Mouse (Mus musculus): ENCODE data around the gene 9530077C05Rik. TPM values are rescaled to one million over a fixed set of nuclear protein-coding genes. Genes with fewer than 3 reads are reported as not detected.
"Not testable (repeated sequence)": the region's sequence is repeated elsewhere in the genome, so short reads cannot be mapped to it uniquely, and the experiment has no call there.

9530077C05Rik gene
- polyA plus RNA-seq, 1 experiment from 2014 or later = 4.8 TPM

GRCm38 (mm10) chr9:22394725-22395124, 16.6 kb upstream of the 9530077C05Rik start:
- H3K4me3 ChIP-seq = no peak overlapping the region
- no peak overlapping the region for H3K4me2 ChIP-seq (replicated peaks)
- no peak overlapping the region for H3K27ac ChIP-seq
- no peak for ATAC-seq (ENCODE audit: insufficient number of reproducible peaks, insufficient read depth, low FRiP score, low TSS enrichment)
- 91% methylated on average over 2 of the region's 2 CpGs for WGBS
- no peak overlapping the region for H3K9ac ChIP-seq
- H3K36me3 ChIP-seq = no peaks in the 10 kb centered on the region
- H3K9me3 ChIP-seq = no peaks in the 10 kb centered on the region
- no peaks in the 10 kb centered on the region for H3K27me3 ChIP-seq
- no peaks in the 10 kb centered on the region for H3K4me1 ChIP-seq

DNA sequence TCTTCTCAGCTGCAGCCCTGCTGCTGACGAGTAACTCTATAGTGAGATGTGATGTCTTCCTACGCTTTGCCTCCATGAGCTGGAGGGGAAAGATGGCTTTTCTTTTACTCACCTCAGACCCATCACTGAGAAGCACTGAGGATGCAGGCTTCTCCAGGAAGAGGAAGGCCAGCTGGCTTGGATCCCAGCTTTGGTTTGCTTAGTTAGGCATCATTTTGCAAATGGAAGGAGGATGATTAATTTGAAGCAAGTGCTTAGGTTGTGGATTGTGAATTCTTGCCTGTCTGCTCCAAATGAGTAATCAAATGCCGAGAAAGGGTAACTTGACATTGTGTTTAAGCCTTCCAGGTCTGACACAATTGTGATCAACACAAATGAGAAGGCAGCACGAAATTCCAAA, 12.3 kb upstream of the 9530077C05Rik start:
- Histone ChIP-seq H3K4me3 (no peak overlapping the region), H3K36me3 (no peaks in the 10 kb centered on the region), H3K9me3 (no peaks in the 10 kb centered on the region), H3K4me1 (no peaks in the 10 kb centered on the region), H3K4me2 (replicated peaks) (no peak overlapping the region), H3K27ac (no peak overlapping the region), H3K9ac (no peak overlapping the region), H3K27me3 (no peaks in the 10 kb centered on the region)
- WGBS = 86% methylated on average over 4 of the region's 4 CpGs
- no peak for ATAC-seq (ENCODE audit: insufficient number of reproducible peaks, insufficient read depth, low FRiP score, low TSS enrichment)

GRCm38 (mm10) chr9:22402001-22402400, 9.3 kb upstream of the 9530077C05Rik start:
- Histone ChIP-seq H3K4me2 (replicated peaks) (no peak overlapping the region), H3K27ac (no peak overlapping the region), H3K9ac (no peak overlapping the region), H3K4me3 (no peak overlapping the region), H3K4me1 (no peaks in the 10 kb centered on the region), H3K27me3 (no peaks in the 10 kb centered on the region), H3K9me3 (no peaks in the 10 kb centered on the region), H3K36me3 (no peaks in the 10 kb centered on the region)
- 82% methylated on average over 6 of the region's 6 CpGs for WGBS
- no peak for ATAC-seq (ENCODE audit: insufficient number of reproducible peaks, insufficient read depth, low FRiP score, low TSS enrichment)

DNA sequence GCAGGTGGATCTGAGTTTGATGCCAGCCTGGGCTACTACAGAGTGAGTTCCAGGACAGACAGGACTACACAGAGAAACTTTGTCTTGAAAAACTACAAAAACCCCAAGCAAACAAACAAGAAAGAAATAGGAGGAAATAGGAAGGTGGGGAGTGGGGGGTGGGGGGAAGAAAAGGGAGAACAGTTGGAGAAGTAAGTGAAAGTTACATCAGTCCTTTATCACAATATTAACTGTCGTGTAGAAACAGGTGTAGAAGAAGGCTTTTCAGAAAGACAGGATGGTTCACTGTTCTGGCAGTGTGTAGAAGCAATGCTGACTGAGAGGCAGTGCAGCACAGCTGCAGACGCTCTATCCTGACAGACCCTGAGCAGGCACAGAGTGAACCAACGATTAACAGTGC, 8.3 kb upstream of the 9530077C05Rik start:
- Histone ChIP-seq H3K27me3 (no peaks in the 10 kb centered on the region), H3K4me3 (no peak overlapping the region), H3K27ac (no peak overlapping the region), H3K4me1 (no peaks in the 10 kb centered on the region), H3K4me2 (replicated peaks) (no peak overlapping the region), H3K9ac (no peak overlapping the region), H3K36me3 (no peaks in the 10 kb centered on the region), H3K9me3 (no peaks in the 10 kb centered on the region)
- no peak for ATAC-seq (ENCODE audit: insufficient number of reproducible peaks, insufficient read depth, low FRiP score, low TSS enrichment)
- WGBS = 81% methylated on average over 3 of the region's 3 CpGs

GRCm38 (mm10) chr9:22403501-22403900, 7.8 kb upstream of the 9530077C05Rik start:
- H3K27me3 ChIP-seq; H3K4me3 ChIP-seq; H3K4me1 ChIP-seq; ATAC-seq (ENCODE audit: insufficient number of reproducible peaks, insufficient read depth, low FRiP score, low TSS enrichment); H3K27ac ChIP-seq; H3K9ac ChIP-seq; H3K36me3 ChIP-seq; H3K9me3 ChIP-seq; H3K4me2 ChIP-seq (replicated peaks): not testable (repeated sequence)
- 69% methylated on average over 2 of the region's 2 CpGs for WGBS

DNA sequence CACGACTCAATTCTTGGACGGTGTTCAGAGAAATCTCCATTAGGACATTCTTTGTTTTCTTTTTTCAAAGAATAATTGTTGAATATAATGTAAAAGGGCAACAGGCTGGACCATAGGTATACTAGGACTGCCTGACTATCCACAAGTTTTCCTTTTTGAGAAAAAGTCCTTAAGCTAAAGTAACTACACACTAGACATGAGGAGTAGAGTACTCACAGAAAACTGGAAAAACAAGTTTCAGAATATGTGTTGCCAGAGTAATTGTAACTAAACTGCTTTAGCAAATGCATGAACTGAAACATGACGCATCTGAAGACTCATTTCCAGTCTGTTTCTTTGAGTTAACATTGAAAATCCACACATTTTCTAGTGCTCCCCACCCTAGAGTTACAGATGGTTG, 5.9 kb upstream of the 9530077C05Rik start:
- H3K4me3 ChIP-seq = no peak overlapping the region
- no peaks in the 10 kb centered on the region for H3K27me3 ChIP-seq
- H3K4me1 ChIP-seq = no peaks in the 10 kb centered on the region
- ATAC-seq (ENCODE audit: insufficient number of reproducible peaks, insufficient read depth, low FRiP score, low TSS enrichment) = no peak
- no peaks in the 10 kb centered on the region for H3K36me3 ChIP-seq
- no peak overlapping the region for H3K9ac ChIP-seq
- 80% methylated on average over 3 of the region's 3 CpGs for WGBS
- H3K4me2 ChIP-seq (replicated peaks) = no peak overlapping the region
- H3K27ac ChIP-seq = no peak overlapping the region
- H3K9me3 ChIP-seq = no peaks in the 10 kb centered on the region

GRCm38 (mm10) chr9:22407633-22408032, 3.7 kb upstream of the 9530077C05Rik start:
- ATAC-seq (ENCODE audit: insufficient number of reproducible peaks, insufficient read depth, low FRiP score, low TSS enrichment); H3K4me1 ChIP-seq; H3K9me3 ChIP-seq; H3K4me2 ChIP-seq (replicated peaks); H3K27me3 ChIP-seq; H3K9ac ChIP-seq; H3K27ac ChIP-seq; H3K36me3 ChIP-seq; H3K4me3 ChIP-seq: not testable (repeated sequence)
- 89% methylated on average over 4 of the region's 4 CpGs for WGBS

DNA sequence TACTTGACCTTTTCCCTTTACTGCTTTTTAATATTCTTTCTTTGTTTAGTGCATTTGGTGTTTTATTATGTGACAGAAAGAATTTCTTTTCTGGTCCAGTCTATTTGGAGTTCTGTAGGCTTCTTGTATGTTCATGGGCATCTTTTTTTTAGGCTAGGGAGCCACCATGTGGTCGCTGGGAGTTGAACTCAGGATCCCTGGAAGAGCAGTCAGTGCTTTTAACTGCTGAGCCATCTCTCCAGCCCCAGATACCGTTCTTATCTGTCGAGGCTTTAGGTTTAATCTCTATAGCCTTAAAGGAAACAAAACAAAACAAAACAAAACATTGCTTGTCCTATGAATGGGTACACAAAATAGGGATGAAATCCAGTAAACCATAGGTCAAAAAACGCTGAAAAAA, 3.0 kb upstream of the 9530077C05Rik start:
- WGBS = 33% methylated on average over 4 of the region's 4 CpGs
- H3K4me3 ChIP-seq; H3K4me1 ChIP-seq; H3K36me3 ChIP-seq; H3K27me3 ChIP-seq; H3K27ac ChIP-seq; ATAC-seq (ENCODE audit: insufficient number of reproducible peaks, insufficient read depth, low FRiP score, low TSS enrichment); H3K4me2 ChIP-seq (replicated peaks); H3K9ac ChIP-seq; H3K9me3 ChIP-seq: not testable (repeated sequence)

DNA sequence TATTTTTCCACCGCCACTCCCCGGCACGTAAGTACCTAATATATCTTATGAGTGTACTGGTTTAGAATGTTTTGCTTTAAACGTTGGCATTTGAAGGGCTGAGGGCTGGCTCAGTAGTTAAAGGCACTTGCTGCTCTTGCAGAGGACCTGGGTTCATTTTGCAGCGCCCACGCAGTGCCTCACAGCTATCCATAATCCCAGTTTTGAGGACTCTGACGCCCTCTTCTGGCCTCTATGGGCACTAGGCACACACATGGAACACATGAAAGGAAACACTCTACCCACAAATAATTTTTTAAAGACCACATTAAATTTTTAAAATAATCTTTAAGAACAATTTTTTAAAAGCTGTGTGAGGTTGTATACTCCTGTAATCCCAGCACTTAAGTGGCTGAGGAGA, 1.8 kb upstream of the 9530077C05Rik start:
- no peak overlapping the region for H3K4me3 ChIP-seq
- WGBS = 78% methylated on average over 7 of the region's 7 CpGs

DNA sequence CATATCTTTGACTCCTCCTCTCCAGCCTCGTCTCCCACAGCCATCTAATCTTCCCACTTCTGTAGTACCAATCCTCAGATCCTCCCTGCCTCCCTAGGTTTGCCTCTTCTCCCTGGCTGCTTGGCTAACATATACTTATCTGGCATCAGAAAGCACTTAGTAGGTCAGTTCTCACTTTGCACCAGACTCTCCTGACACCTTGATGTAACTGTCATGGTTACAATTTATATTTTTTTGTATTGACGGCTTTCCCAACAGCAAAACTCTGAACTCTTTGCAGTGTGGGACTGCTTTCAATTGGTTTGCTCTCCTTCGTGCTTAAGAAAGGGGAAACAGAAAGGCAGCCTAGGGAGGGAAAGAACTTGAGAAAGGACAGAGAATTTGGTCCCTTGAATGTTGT, 4.9 kb downstream of the 9530077C05Rik start:
- H3K4me3 ChIP-seq = no peak overlapping the region
- no peak for ATAC-seq (ENCODE audit: insufficient number of reproducible peaks, insufficient read depth, low FRiP score, low TSS enrichment)
- WGBS = 81% methylated on average over 3 of the region's 3 CpGs

More for the DNA sequence above, 1.8 kb upstream of the 9530077C05Rik start:
- Histone ChIP-seq H3K4me2 (replicated peaks) (no peak overlapping the region), H3K9ac (no peak overlapping the region), H3K36me3 (no peaks in the 10 kb centered on the region), H3K27me3 (no peaks in the 10 kb centered on the region), H3K4me1 (no peaks in the 10 kb centered on the region), H3K9me3 (no peaks in the 10 kb centered on the region), H3K27ac (no peak overlapping the region)
- no peak for ATAC-seq (ENCODE audit: insufficient number of reproducible peaks, insufficient read depth, low FRiP score, low TSS enrichment)

DNA sequence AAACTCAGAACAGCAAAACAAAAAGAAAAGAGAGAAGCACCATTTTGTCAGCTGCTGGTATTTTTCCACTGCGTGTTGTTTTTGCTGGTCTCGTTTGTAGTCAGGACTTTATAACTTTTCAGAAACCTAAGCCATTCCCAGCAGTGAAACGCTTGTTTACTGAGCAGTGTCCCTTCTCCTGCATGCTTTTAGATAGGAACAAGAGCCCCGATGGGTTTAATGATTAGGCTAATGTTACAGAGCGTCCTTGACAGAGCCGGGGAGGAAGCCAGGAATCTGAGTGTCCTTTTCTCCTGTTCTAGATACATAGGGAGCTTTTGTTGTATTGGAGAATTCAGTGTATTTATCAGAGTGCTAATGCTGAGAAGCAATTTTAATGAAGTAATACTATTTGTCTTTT, 6.2 kb downstream of the 9530077C05Rik start:
- 47% methylated on average over 6 of the region's 6 CpGs for WGBS
- H3K9ac ChIP-seq = no peak overlapping the region

More for the DNA sequence above, 4.9 kb downstream of the 9530077C05Rik start:
- H3K4me2 ChIP-seq (replicated peaks) = no peak overlapping the region
- no peak overlapping the region for H3K9ac ChIP-seq
- H3K27me3 ChIP-seq = no peaks in the 10 kb centered on the region
- no peaks in the 10 kb centered on the region for H3K4me1 ChIP-seq
- H3K27ac ChIP-seq = no peak overlapping the region
- no peaks in the 10 kb centered on the region for H3K36me3 ChIP-seq
- H3K9me3 ChIP-seq = no peaks in the 10 kb centered on the region

GRCm38 (mm10) chr9:22419877-22420276, 8.6 kb downstream of the 9530077C05Rik start:
- no peak overlapping the region for H3K9ac ChIP-seq
- no peaks in the 10 kb centered on the region for H3K4me1 ChIP-seq
- no peaks in the 10 kb centered on the region for H3K36me3 ChIP-seq
- no peak overlapping the region for H3K4me3 ChIP-seq
- no peak for ATAC-seq (ENCODE audit: insufficient number of reproducible peaks, insufficient read depth, low FRiP score, low TSS enrichment)
- WGBS = 82% methylated on average over 3 of the region's 3 CpGs
- no peaks in the 10 kb centered on the region for H3K9me3 ChIP-seq
- H3K27me3 ChIP-seq = no peaks in the 10 kb centered on the region
- no peak overlapping the region for H3K4me2 ChIP-seq (replicated peaks)
- no peak overlapping the region for H3K27ac ChIP-seq

More for the DNA sequence above, 6.2 kb downstream of the 9530077C05Rik start:
- Histone ChIP-seq H3K36me3 (no peaks in the 10 kb centered on the region), H3K27ac (no peak overlapping the region), H3K4me3 (no peak overlapping the region), H3K4me1 (no peaks in the 10 kb centered on the region), H3K9me3 (no peaks in the 10 kb centered on the region), H3K4me2 (replicated peaks) (no peak overlapping the region), H3K27me3 (no peaks in the 10 kb centered on the region)
- no peak for ATAC-seq (ENCODE audit: insufficient number of reproducible peaks, insufficient read depth, low FRiP score, low TSS enrichment)

DNA sequence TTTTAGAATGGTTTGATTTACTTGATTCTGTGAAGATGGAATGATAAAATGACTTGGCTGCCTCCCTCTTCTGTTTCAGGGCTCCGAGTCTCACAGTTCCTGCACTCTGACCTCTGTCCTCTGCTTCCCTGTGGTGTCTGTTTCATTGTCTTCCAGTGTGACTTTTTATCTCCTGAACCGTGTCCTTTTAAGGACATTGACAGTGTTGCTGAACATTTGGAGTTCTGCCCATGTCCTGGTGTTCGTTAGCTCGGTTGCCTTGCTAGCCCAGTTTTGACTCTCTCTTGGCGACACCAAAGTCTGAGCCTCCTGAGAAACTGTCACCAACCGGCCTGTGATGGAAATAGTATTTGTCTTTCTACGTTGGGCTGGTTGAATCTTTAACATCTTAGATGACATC, 9.2 kb downstream of the 9530077C05Rik start:
- no peaks in the 10 kb centered on the region for H3K9me3 ChIP-seq
- H3K9ac ChIP-seq = no peak overlapping the region
- no peaks in the 10 kb centered on the region for H3K4me1 ChIP-seq
- whole genome bisulfite sequencing = 38% methylated on average over 7 of the region's 7 CpGs
- no peak overlapping the region for H3K27ac ChIP-seq
- H3K36me3 ChIP-seq = no peaks in the 10 kb centered on the region
- no peaks in the 10 kb centered on the region for H3K27me3 ChIP-seq
- H3K4me3 ChIP-seq = no peak overlapping the region
- no peak overlapping the region for H3K4me2 ChIP-seq (replicated peaks)
- no peak for ATAC-seq (ENCODE audit: insufficient number of reproducible peaks, insufficient read depth, low FRiP score, low TSS enrichment)

All from embryonic facial prominence, embryonic 12.5 days (tissue).